Mouse (Mus musculus): ENCODE results near the gene Wt1. TPM values are rescaled to one million over a fixed set of nuclear protein-coding genes. Genes with fewer than 3 reads are reported as not detected.

Gene Wt1
- polyA plus RNA-seq, 1 experiment from 2014 or later: 164 TPM

DNA sequence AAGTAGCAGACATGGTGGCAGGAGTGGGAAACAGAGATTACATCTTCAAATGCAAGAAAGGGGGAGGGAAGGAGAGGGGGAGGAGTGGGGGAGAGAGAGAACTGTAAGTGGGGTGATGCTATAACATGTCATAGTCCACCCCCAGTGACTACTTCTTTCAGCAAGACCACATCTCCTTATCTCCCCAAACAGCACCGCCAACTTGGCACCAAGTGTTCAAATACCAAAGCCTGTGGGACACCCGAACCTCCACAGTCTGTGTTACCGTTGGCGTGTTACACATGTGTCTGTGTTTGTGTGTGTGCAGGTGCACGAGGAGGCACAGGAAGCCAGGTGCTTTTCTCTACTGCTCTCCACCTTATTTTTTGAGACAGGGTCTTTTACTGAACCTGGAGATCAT, 92.9 kb downstream of the Wt1 start:
- H3K4me1 ChIP-seq (ENCODE audit: control insufficient read depth, insufficient read depth, low read length): peaks cover 21% of the 10 kb centered on the region
- no peaks in the 10 kb centered on the region for H3K27me3 ChIP-seq (ENCODE audit: control insufficient read depth, insufficient read depth, low read length)
- WGBS: 87% methylated on average over 5 of the region's 5 CpGs
- H3K27ac ChIP-seq (ENCODE audit: low read depth, low read length): no peak overlapping the region
- ATAC-seq (ENCODE audit: low FRiP score, low TSS enrichment): no peak
- no peak overlapping the region for H3K4me2 ChIP-seq (replicated peaks; ENCODE audit: low read depth, low read length)
- H3K9me3 ChIP-seq (ENCODE audit: control insufficient read depth, low read length): no peaks in the 10 kb centered on the region
- H3K4me3 ChIP-seq (ENCODE audit: low read length): no peak overlapping the region
- H3K9ac ChIP-seq (ENCODE audit: low read depth, low read length): no peak overlapping the region
- H3K36me3 ChIP-seq (ENCODE audit: control insufficient read depth, insufficient read depth, low read length): no peaks in the 10 kb centered on the region

DNA sequence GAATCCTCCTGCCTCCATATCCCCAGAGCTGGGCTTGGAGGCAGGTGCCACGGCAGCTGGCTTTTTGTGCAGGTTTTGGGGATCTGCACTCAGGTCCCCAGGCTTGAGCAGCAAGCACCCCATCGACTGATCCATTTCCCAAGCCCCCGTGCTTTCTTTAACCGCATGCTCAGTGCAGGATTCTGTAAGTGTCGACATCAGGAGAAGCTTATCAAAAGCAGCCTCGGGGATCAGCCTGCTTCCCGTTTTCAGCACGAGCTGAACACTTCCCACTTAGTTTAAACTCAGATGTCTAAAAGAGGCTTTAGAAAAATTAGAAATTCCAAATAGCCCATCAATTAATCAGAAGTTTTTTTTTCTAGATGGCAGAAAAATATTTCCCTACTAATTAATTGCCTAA, 93.3 kb downstream of the Wt1 start:
- H3K4me1 ChIP-seq (ENCODE audit: control insufficient read depth, insufficient read depth, low read length): peaks cover 23% of the 10 kb centered on the region

GRCm38 (mm10) chr2:105220738-105221303, 94.5 kb downstream of the Wt1 start:
- 0 out of 2 replicates have a peak, but pooled peaks have one; percentile 46 for ATAC-seq (ENCODE audit: low FRiP score, low TSS enrichment)
- H3K27ac ChIP-seq (ENCODE audit: low read depth, low read length): peak overlapping the region; percentile 17; the same call in 1 of the 2 replicates
- no peaks in the 10 kb centered on the region for H3K36me3 ChIP-seq (ENCODE audit: control insufficient read depth, insufficient read depth, low read length)
- 21% methylated on average over 9 of the region's 9 CpGs for WGBS
- H3K4me1 ChIP-seq (ENCODE audit: control insufficient read depth, insufficient read depth, low read length): peaks cover 24% of the 10 kb centered on the region
- H3K4me2 ChIP-seq (replicated peaks; ENCODE audit: low read depth, low read length): no peak overlapping the region
- H3K9ac ChIP-seq (ENCODE audit: low read depth, low read length): no peak overlapping the region
- no peaks in the 10 kb centered on the region for H3K27me3 ChIP-seq (ENCODE audit: control insufficient read depth, insufficient read depth, low read length)
- no peak overlapping the region for H3K4me3 ChIP-seq (ENCODE audit: low read length)
- no peaks in the 10 kb centered on the region for H3K9me3 ChIP-seq (ENCODE audit: control insufficient read depth, low read length)

More for the DNA sequence above, 93.3 kb downstream of the Wt1 start:
- no peak overlapping the region for H3K4me2 ChIP-seq (replicated peaks; ENCODE audit: low read depth, low read length)
- ATAC-seq (ENCODE audit: low FRiP score, low TSS enrichment): no peak
- no peaks in the 10 kb centered on the region for H3K9me3 ChIP-seq (ENCODE audit: control insufficient read depth, low read length)
- H3K27ac ChIP-seq (ENCODE audit: low read depth, low read length): no peak overlapping the region
- no peaks in the 10 kb centered on the region for H3K36me3 ChIP-seq (ENCODE audit: control insufficient read depth, insufficient read depth, low read length)
- no peak overlapping the region for H3K9ac ChIP-seq (ENCODE audit: low read depth, low read length)
- 63% methylated on average over 8 of the region's 8 CpGs for WGBS
- H3K4me3 ChIP-seq (ENCODE audit: low read length): no peak overlapping the region
- no peaks in the 10 kb centered on the region for H3K27me3 ChIP-seq (ENCODE audit: control insufficient read depth, insufficient read depth, low read length)

Other genes with a start within 250 kb of the Wt1 start
- 463 and 518 TPM in 2 replicates for gene Eif3m, start 109.4 kb upstream of the Wt1 start, polyA plus RNA-seq (2014; fragmentation: Nextera tagmentation; extraction: Ambion mirVana)
- gene Gm11060, start 34.5 kb upstream of the Wt1 start, polyA plus RNA-seq (2014; fragmentation: Nextera tagmentation; extraction: Ambion mirVana): not detected in 2 replicates
- 0.89 and 1.4 TPM in 2 replicates for gene Them7, start 97.8 kb downstream of the Wt1 start, polyA plus RNA-seq (2014; fragmentation: Nextera tagmentation; extraction: Ambion mirVana)

All from kidney, embryonic 14.5 days (tissue).